Mouse (Mus musculus) heart, adult 2 months (tissue): ENCODE data around the gene Ciapin1. TPM values are rescaled to one million over a fixed set of nuclear protein-coding genes. Genes with fewer than 3 reads are reported as not detected.
"Not testable (repeated sequence)": the region's sequence is repeated elsewhere in the genome, so short reads cannot be mapped to it uniquely, and the experiment has no call there.

Experiments used
- DNase-seq, 2 experiments: peaks; one replicate each; pipeline ENCODE4 v3.0.0; 2021
- H3K27ac ChIP-seq: fragments of 200-600 bp; 2 replicates; pipeline ENCODE4 v1.8.1; 2022
- H3K27me3 ChIP-seq: fragments of 200-500 bp; 2 replicates; pipeline ENCODE4 v1.6.1; 2012; ENCODE audit warnings: mild to moderate bottlenecking, low read length, inconsistent platforms, mixed read lengths; ENCODE audit not compliant: control insufficient read depth, insufficient read depth
- H3K36me3 ChIP-seq: fragments of 200-500 bp; 2 replicates; pipeline ENCODE4 v1.6.1; 2012; ENCODE audit warnings: low read length, inconsistent platforms; ENCODE audit not compliant: control insufficient read depth, insufficient read depth
- H3K4me1 ChIP-seq: fragments of 200-500 bp; 2 replicates; pipeline ENCODE4 v1.6.1; 2011; ENCODE audit warnings: low read length; ENCODE audit not compliant: control insufficient read depth, insufficient read depth
- H3K4me3 ChIP-seq: fragments of 200-600 bp; 2 replicates; pipeline ENCODE4 v1.8.1; 2022
- H3K79me2 ChIP-seq: fragments of 200-500 bp; replicated peaks from 2 replicates; pipeline ENCODE4 v1.6.1; 2012; ENCODE audit warnings: mild to moderate bottlenecking, inconsistent platforms, low read length, moderate library complexity, mixed read lengths; ENCODE audit not compliant: control insufficient read depth, insufficient read depth
- H3K9ac ChIP-seq: fragments of 200-500 bp; 2 replicates; pipeline ENCODE4 v1.6.1; 2012; ENCODE audit warnings: low read depth, mild to moderate bottlenecking, control low read depth, inconsistent platforms, low read length, mixed read lengths
- CTCF ChIP-seq: fragments of 200-600 bp; IDR thresholded peaks from 2 replicates; pipeline ENCODE4 v1.8.1; 2022; ENCODE audit warnings: antibody characterized with exemption, mild to moderate bottlenecking, moderate library complexity
- EP300 ChIP-seq: fragments of 200-500 bp; IDR thresholded peaks from 2 replicates; pipeline ENCODE4 v1.6.1; 2011; ENCODE audit warnings: low read depth, low read length, control low read depth; ENCODE audit not compliant: insufficient read depth
- POLR2A ChIP-seq: fragments of 200-500 bp; IDR thresholded peaks from 2 replicates; pipeline ENCODE4 v1.6.1; 2011; ENCODE audit warnings: mild to moderate bottlenecking, low read depth, low read length, control low read depth; ENCODE audit not compliant: insufficient read depth
- WGBS: fragments of 180-500 bp; shearing (Covaris S2); methylation state at CpG from one replicate; pipeline ENCODE4 v1.1.7; 2018; 5-methylcytosine and 5-hydroxymethylcytosine counted together
- intact Hi-C: fragments of 180-260 bp; cut with DNase I; formaldehyde crosslinking; loops from one replicate; pipeline ENCODE4 v1.15.1; 2025
- polyA plus RNA-seq: library from polyadenylated mRNA; depleted of rRNA; stranded (reverse); fragments of >200 nt; gene quantifications from 2 replicates; pipeline ENCODE4 v1.2.3, GENCODE M21; 2012
- total RNA-seq, 2 experiments: library from RNA; stranded (reverse); gene quantifications; 2 replicates each; pipeline ENCODE4 v1.2.3; 2021

Ciapin1 gene
- total and polyA plus RNA-seq, 3 experiments, result 57.2 to 98.6 (median 81.9) TPM

DNA sequence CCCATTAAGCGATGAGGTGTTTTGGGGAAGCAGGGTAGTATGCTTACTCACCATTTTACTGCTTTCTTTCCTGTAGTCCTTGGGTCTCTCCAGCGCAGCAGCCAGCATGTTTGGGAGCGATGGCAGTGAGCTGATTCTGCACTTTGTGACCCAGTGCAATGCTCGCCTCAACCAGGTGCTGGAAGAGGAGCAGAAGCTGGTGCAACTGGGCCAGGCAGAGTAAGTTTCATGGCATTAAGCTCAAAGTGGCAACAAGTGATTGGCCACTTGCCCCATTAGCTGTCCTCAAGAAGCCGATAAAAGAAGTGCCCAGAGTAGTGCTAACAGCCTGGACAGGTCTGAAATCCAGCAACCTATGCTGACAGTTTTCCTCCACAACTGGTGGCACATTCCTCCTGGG is 11.9 kb upstream of the Ciapin1 start:
- intact Hi-C loops, result no loop called here
- Histone ChIP-seq H3K27ac (no peak overlapping the region), H3K27me3 (no peaks in the 10 kb centered on the region), H3K79me2 (no peaks in the 10 kb centered on the region), H3K4me1 (no peaks in the 10 kb centered on the region), H3K4me3 (no peak overlapping the region), H3K9ac (no peak overlapping the region), H3K36me3 (no peaks in the 10 kb centered on the region)
- no peak for DNase-seq
- 75% methylated on average over 5 of the region's 5 CpGs for WGBS
- no peak for TF ChIP-seq POLR2A
- no peak for TF ChIP-seq EP300

- Histone ChIP-seq H3K79me2 (peaks cover 4% of the 10 kb centered on the region), H3K27me3 (no peaks in the 10 kb centered on the region), H3K4me1 (peaks cover 2% of the 10 kb centered on the region), H3K4me3 (no peak overlapping the region), H3K36me3 (peaks cover 2% of the 10 kb centered on the region), H3K9ac (no peak overlapping the region), H3K27ac (no peak overlapping the region)
- TF ChIP-seq EP300 (no peak), CTCF (peak; percentile 40)
- no peak for DNase-seq
- intact Hi-C loops, result no loop called here
- 51% methylated on average over 2 of the region's 2 CpGs for WGBS
These were observed 3.0 kb upstream of the Ciapin1 start for GRCm38 (mm10) chr8:94841183-94841582.

- WGBS, result 0% methylated on average over 24 of the region's 24 CpGs
- peak overlapping the region; percentile 70 for H3K4me3 ChIP-seq
- no peaks in the 10 kb centered on the region for H3K27me3 ChIP-seq
These were observed 442 bp upstream of the Ciapin1 start for GRCm38 (mm10) chr8:94838600-94838999.

DNA sequence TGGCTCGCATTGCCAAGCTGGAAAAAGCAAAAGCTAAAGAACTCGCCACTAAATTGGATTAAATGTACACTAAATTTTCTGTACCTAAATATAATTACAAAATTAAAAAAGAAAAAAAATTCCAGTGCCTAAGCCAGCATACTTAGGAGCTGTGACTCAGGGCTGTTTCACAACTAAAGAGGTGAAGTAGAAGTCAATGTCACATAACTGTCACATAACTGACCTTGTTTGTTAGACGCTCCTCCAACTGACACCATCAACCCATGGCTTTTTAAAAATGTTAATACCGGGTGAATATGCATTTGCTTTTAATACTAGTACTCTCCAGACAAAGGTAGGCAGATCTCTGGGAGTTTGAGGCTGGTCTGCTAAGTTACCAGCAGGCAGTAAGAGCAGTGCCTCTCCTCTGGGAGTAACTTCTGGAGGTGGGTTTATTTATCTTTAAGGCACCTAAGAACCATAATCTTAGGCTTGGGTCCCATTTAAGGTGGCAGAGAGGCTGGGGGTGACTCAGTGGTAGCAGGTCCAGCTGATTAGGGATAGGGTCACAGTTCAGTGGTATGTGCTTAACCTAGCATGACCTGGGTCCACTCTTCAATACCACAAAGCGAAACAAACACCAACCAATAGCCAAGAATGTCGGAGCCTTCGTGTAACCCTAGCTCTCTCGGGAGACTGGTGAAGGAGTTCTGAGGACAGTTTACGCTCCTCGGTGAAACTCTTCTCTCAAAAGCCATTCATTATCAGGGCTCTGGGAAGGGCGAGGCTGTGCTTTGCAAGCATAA is 1.5 kb downstream of the Ciapin1 start:
- intact Hi-C loops, result loop anchor here (2.0 kb wide), 1 partner anchor 14 kb away; no protein-coding TSS in a partner anchor
- WGBS, result 60% methylated on average over 11 of the region's 11 CpGs
- H3K4me3 ChIP-seq, result peak overlapping the region; percentile 70

More at GRCm38 (mm10) chr8:94838600-94838999, 442 bp upstream of the Ciapin1 start:
- H3K79me2 ChIP-seq, result peaks cover 4% of the 10 kb centered on the region
- no peak for TF ChIP-seq EP300
- TF ChIP-seq POLR2A, result no peak; the same call in 1 of the 2 replicates
- no peak for TF ChIP-seq CTCF
- peaks cover 2% of the 10 kb centered on the region for H3K4me1 ChIP-seq
- H3K9ac ChIP-seq, result peak overlapping the region; percentile 99
- peaks cover 2% of the 10 kb centered on the region; the same call in 1 of the 2 replicates for H3K36me3 ChIP-seq
- H3K27ac ChIP-seq, result peak overlapping the region; percentile 96
- peak in 1 of 2 experiments; percentile 87 for DNase-seq
- intact Hi-C loops, result loop anchor here (2.0 kb wide), 1 partner anchor 18 kb away; the partner anchor contains the start of gene Polr2c

GRCm38 (mm10) chr8:94835751-94836150 is 2.4 kb downstream of the Ciapin1 start:
- not testable (repeated sequence) for H3K9ac ChIP-seq, DNase-seq, H3K4me1 ChIP-seq, H3K36me3 ChIP-seq, H3K4me3 ChIP-seq, H3K27me3 ChIP-seq, H3K79me2 ChIP-seq, H3K27ac ChIP-seq
- intact Hi-C loops, result loop anchor here (2.0 kb wide), 1 partner anchor 13 kb away; no protein-coding TSS in a partner anchor
- WGBS, result 86% methylated on average over 13 of the region's 13 CpGs

More for the DNA sequence above, 1.5 kb downstream of the Ciapin1 start:
- TF ChIP-seq CTCF, result no peak
- TF ChIP-seq EP300, result no peak
- TF ChIP-seq POLR2A, result no peak
- Histone ChIP-seq H3K27ac (peak overlapping the region; percentile 96), H3K36me3 (peaks cover 5% of the 10 kb centered on the region; the same call in 1 of the 2 replicates), H3K9ac (peak overlapping the region; percentile 68), H3K4me1 (peaks cover 4% of the 10 kb centered on the region), H3K79me2 (peaks cover 5% of the 10 kb centered on the region), H3K27me3 (no peaks in the 10 kb centered on the region)
- no peak for DNase-seq

- H3K4me3 ChIP-seq, H3K27ac ChIP-seq, H3K27me3 ChIP-seq, H3K9ac ChIP-seq, H3K4me1 ChIP-seq, intact Hi-C loops, H3K36me3 ChIP-seq, DNase-seq, H3K79me2 ChIP-seq: not testable (repeated sequence)
- WGBS, result 72% methylated on average over 7 of the region's 7 CpGs
These were observed 4.2 kb downstream of the Ciapin1 start for GRCm38 (mm10) chr8:94833901-94834405.
